Mouse (Mus musculus): ENCODE results near the gene Krt32.

The Krt32 gene

DNA sequence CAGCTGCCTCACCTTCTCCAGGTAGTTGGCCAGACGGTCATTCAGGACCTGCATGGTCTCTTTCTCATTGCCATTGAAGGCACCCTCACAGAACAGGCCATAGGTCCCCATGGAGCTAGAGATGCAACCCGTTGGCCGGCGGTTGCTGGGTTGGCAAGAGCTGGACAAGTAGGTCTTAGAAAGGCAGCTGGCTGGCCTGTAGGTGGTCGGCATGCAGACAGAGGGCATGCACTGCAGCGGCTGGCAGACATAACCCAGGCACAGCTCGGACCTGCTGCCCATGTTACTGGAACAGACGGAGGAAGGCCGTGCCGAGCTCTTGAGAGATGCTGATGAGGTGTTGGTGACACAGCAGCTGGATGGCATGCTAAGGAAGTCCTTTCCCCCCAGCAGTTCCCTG, at the start of gene Krt32:
Gene Krt32 (minus strand): TSS at position 366 of the 400 bp plus-strand sequence.
- DNase-seq (ENCODE audit: low spot score in 2 of 2): no peak

DNA sequence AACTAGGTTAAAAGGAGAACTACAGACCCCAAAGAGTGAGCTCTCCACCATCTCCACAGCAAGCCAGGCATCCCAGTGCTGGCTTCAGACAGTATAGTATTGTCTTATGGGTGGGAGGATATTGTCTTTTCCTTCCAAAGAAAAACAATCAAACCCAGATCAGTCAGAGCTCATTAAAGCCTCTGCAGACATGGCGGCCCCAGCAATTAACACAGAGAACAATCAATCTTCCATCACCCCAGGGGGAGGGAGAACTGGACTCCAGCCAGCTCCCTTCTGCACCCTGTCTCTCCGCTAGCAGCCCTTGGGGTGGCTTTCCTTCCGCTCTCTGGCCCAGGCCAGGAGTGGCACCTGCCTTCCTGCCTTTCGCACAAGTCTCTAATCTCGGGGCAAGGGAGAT, 49.7 kb upstream of the Krt32 start:
- no peak for DNase-seq (ENCODE audit: low spot score in 2 of 2)

DNA sequence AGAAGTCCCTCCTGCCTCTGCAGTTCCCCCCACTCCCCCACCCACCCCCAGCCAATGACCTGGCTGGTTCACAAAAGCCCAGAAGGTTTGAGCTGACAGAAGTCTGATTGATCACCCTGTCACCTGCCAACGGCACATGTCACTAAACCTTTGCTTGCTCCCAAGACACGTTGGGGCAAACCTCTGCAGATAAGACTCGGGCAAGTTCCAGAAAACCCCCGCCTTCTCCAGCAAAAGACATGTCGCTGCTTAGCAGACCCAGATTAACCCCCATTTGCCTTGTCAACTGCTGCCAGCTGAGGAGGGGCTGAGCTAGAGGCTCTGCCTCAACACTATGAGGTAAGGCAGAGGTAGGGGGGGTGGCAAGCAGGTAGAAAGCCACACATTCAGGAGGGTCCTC, 48.5 kb upstream of the Krt32 start:
- no peak for DNase-seq (ENCODE audit: low spot score in 2 of 2)

DNA sequence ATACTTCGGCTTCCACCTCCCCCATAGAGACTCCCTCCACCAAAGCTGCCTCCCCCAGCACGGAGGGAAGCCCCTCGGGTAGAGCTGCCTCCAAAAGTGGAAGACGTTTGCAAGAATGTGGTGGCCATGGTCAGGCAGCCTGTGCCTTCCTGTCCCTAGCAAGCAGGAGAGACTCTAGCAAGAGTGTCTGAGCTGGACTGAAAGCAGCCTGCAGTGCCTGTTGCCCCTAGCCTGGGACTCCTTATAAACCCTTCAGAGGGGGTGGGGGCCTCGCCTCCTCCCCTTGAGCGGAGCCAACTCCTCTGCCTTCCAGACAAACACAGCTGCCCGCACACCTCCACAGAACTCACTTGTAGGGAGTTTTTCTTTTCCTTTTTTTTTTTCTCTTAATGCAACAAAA, 47.7 kb upstream of the Krt32 start, which contains the start of gene Krt15:
Gene Krt15 (minus strand): TSS at position 198 of the 400 bp plus-strand sequence.
- DNase-seq (ENCODE audit: low spot score in 2 of 2): no peak

DNA sequence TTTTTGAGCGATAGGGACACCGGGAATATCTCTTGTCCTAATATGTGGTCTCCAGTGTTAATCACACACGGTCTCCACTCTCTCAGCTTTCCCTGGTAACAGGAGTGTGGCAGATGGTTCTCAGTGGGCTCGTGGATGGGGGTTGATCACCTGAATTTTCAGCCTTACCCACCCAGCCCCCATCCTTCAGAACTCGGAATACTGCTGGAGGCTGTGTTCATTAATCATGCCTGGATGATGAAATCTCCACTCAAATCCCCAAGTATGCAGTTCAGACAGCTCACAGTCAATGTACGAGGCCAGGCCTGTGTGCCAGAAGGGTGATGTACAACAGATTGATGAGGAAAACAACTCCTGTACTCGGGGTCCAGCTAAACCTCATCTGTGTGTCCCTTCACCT, 36.9 kb upstream of the Krt32 start:
- DNase-seq (ENCODE audit: low spot score in 2 of 2): no peak

DNA sequence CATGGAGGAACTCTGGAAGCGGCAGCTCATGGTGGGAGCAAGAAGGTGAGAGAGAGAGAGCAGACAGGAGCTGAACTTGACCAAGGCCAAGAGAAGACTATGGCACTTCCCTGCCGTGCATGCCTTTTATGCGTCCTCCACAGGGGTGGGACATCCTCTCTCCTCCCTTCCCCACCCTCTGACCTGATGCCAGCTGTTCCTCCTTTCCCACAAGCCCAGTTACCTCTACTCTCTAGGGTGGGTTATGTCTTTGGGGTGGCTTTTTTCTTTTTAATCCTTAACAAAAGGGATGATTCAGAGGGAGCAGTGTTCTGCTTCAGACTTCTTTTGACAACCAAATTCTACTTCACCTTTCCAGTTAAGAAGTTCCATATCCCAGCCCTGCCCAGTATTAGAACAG, 33.4 kb upstream of the Krt32 start, which contains the start of gene Krt13:
Gene Krt13 (minus strand): TSS at position 101 of the 400 bp plus-strand sequence.
- no peak for DNase-seq (ENCODE audit: low spot score in 2 of 2)

DNA sequence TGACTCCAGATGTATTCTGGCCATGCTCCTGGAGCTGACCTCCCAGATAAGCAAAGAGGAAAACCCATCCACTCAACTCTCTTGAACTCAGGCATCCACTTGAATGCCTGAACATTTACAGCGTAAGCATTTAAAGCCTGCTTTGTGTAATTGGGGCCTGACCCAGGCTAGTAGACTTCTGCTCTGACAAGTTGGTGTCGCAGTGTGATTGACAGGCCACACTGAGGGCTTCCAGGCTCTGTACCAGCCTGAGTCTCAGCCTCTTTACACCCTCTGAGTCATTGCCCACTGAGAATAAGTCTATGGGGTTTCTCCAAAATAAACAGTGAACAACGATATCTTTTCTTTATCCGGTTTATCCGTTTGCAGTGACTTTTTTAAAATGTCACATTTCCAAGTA, 32.3 kb upstream of the Krt32 start:
- no peak for DNase-seq (ENCODE audit: low spot score in 2 of 2)

DNA sequence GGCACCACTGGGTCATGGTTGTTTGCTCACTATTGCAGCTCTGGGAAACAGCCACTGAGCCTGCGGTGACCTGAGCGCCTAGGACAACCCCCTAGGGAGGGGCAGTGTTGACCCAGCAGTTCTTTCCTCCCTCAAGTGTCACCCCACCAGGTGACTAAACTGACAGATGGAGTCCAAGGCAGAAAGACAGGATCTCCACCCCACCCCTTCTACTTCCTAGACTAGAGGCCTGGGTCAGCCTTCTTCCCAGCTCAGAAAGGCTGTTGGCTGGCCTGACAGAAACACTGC, 25.7 kb upstream of the Krt32 start:
- DNase-seq (ENCODE audit: low spot score in 2 of 2): no peak

DNA sequence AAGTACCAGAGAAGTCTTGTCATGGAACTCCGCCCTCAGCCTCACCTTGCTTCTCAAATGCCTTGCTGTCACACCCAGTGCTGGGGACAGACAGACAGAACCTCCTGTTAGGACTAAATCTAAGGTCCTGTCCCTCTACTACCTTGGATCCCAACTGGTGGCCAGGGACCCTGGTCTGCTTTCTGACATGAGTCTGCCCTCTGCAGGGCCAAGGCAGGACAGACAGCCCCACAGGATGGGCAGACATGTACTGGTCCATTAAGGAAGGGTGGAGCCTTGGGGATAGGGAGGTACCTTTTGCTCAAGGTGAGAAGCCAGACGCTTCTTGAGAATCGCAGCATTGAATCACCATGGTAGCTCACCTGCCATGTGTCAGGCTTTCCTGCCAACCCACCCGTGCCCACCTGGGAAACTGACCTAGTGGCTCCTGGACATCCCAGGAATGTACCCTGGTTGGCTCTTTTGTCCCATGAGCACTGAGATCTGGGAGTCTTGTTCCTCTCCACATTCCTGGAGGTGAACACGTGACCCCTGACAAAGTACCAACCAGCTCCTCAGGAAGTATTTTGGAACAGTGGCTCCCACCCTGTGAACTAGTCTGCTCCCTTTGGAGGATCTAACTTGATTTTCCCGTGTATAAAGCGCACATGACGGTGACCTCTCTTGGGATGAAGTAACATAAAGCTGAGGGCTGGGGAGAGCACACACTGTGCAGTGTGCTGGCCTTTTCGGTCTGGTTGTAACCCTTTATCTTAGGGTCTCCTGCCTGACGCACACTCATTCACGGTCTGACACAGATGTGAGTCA, 25.1 kb upstream of the Krt32 start:
- DNase-seq (ENCODE audit: low spot score in 2 of 2): no peak

DNA sequence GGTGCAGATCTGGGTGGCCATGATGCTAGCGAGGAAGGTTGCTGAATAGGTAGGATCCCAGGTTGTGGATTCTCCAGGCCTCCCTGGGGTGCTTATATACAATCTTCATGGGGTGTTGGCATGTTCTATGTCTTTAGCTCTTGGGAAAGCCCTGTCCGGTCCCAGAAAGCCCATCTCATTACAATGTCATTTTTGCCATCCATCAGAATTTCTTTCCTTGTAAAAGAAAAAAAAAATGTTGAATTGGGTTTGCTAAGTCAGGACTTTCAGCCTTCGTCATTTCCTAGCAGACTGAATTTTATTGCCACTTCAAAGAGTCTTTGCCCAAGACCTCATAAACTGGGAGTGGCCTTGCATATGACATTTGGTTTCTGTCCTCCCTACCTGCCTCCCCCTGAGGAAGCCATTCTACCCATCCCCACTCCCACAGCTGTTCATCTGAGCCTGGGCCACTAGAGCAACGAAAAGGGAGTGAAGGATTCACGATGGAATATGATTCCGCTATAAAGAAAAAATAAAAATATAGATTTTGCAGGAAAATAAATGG, 17.6 kb upstream of the Krt32 start, which contains the start of gene Krt36:
Gene Krt36 (minus strand): TSS at position 51 of the 547 bp plus-strand sequence.
- DNase-seq (ENCODE audit: low spot score in 2 of 2): no peak

DNA sequence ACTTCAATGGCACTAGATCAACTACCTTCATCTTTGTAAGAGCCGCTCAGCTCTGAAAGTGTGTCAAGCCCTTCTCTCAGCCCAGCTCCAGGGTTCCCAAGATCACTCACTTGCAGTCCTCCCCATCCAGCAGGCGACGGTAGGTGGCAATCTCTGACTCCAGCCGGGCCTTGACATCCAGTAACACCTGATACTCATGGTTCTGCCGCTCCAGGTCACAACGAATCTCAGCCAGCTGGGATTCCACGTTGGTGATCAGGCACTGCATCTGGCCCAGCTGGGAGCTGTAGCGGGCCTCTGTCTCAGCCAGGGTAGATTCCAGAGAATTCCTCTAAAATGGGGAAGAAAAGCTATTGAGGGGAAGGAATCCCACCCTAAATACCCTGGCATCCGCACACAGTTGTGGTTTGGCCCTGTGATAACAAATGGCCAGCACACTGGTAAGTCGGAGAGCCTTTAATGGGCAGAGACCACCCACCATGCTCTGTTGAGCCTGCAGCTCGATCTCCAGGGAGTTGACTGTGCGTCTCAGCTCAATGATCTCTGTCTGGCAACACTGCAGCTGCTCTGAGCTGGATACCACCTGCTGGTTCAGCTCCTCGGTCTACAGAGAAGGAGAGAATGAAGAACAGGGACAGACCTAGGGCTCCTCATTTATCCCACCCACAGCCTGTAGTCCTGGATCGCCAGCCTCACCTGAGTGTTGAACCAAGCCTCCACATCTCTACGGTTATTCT, 14.8 kb upstream of the Krt32 start:
- no peak for DNase-seq (ENCODE audit: low spot score in 2 of 2)

DNA sequence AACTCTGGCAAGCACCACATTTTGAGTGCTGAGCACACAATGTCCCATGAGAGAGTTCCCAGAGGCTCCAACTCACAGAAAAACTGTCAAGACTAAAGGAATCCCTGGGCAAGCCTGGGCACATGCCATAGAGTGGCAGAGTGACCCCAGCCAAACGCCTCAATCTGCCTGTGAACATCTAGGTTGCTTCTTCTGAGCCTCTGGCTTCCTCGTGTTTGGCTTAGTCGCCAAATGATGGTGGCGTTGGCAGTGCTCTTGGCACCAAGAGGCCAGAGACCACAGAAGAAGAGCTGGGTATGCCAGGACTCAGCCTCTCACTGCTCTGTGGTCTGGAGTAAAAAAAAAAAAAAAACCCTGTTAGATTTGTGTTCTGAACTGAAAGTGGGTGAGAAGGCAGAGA, 12.4 kb upstream of the Krt32 start:
- DNase-seq (ENCODE audit: low spot score in 2 of 2): no peak

DNA sequence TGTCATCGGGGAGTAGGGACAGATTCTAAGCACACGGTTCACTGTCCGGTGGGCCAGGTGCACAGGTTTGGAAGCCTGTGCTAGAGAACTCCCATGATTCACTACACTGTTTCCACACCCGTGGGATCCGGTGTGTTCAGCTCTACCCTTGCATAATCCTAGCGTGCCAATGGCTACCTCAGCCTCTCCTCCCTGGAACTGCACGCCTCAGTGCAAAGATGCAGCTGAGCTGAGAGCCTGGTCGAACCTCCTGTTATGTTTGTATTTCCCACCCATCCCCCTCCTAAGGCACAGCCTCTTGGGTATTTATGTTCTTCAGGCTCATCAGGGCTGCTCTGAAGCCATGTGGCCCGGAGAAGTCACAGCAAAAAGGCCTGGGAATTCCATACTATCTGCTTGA, 9.8 kb upstream of the Krt32 start:
- DNase-seq (ENCODE audit: low spot score in 2 of 2): no peak

DNA sequence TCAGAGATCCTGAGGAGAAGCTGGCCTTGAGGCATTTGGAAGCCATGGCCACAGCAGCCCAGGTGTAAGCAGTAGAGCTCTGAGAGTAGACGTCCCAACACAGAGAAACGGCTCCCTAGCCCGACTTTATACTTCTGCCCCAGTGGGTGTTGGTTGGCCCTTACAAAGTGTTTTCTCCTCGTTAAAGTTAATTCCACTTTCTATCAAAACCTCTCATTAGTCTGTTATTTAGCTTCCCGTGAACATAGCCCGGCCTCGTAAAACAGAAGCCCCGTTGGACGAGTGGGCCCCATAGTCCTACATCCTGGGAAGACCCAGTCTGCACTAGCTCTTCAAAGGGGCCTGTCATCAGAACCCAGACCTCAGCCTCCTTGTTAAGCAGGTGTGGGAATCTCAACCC, 8.1 kb upstream of the Krt32 start, which contains the start of gene Krt35:
Gene Krt35 (minus strand): TSS at position 101 of the 400 bp plus-strand sequence.
- DNase-seq (ENCODE audit: low spot score in 2 of 2): no peak

DNA sequence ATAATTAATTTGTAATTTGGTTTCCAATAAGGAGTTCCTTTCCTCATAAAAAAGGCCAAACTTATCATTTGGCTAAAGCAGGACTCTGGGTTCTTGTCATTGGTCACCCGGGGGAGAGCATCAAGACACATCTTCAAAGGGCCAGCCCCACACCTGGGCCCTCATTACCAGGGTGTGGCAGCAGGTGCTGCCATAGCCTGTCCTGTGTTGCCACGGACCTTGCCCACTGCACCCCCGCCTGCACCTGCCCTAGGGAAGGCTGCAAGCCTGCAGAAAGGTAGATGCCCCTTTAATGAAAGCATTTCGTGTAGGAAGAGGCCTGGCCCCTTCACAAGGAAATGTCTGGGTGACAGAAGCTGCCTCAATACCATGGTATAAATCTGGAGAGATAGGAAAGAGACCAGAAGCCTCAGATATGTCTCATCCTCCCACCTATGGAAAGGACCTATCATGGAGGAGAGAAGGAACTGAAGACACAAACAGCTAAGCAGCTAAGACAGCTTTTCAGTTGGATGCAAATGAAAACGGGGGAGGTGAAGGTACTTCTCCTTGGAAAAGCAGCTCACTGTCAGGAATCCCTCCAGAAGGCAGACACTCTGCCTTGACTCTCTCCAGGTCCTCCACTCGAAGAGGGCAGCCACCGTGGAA, 476 bp upstream of the Krt32 start:
- DNase-seq (ENCODE audit: low spot score in 2 of 2): peak; percentile 11 to 12

DNA sequence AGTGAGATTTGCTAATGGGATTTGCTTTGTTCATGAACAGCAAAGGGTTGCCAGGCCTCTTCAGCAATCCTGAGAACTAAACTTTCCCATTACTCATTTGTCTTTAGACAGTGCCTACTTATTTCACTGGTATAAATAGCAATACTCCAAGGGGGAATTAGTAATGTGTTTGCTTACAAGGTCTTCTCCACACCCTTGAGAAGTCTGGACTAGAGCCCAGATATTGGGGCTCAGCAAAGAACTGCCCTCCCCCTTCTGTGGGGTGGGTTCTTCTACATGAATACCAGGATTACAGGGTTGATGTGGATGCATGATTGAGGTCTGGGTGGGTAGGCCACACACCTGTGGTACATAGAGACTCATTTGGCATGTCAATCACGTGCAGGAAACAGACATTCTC, 14.2 kb downstream of the Krt32 start:
- DNase-seq (ENCODE audit: low spot score in 2 of 2): no peak

DNA sequence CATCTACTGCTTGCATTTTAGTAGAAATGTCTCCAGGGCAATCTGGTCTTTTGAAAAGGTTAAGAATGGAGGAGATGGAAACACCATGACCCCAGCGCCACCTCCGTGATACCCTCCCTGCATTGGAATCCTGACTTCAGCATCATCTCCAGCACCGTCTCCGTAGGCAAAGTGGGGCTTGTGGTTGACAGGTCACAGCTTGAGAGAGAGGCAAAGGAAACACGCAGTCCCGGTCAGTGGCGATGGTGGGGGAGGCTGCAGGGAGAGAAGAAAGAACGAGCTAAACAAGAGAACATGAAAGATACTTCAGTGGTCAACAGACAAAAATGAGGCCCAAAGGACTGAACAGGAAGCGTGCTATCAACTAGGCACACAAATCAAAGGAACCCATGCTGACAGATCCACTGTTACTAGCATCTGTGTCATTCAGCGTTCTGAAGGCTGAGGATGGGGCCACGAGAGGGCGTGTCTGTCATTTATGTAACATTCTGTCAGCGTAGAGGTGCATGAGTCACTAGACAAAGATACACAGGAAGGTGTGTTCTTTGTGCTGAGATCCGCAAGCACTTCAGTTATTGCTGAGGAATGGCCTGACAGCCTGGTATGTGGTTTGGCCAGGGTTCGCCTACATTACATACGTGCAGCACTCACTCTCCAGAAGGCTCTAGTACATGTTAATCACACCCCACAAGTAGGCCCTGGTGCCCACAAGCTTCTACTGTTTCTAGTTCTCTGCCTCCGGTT, 20.6 kb downstream of the Krt32 start:
- DNase-seq (ENCODE audit: low spot score in 2 of 2): no peak

DNA sequence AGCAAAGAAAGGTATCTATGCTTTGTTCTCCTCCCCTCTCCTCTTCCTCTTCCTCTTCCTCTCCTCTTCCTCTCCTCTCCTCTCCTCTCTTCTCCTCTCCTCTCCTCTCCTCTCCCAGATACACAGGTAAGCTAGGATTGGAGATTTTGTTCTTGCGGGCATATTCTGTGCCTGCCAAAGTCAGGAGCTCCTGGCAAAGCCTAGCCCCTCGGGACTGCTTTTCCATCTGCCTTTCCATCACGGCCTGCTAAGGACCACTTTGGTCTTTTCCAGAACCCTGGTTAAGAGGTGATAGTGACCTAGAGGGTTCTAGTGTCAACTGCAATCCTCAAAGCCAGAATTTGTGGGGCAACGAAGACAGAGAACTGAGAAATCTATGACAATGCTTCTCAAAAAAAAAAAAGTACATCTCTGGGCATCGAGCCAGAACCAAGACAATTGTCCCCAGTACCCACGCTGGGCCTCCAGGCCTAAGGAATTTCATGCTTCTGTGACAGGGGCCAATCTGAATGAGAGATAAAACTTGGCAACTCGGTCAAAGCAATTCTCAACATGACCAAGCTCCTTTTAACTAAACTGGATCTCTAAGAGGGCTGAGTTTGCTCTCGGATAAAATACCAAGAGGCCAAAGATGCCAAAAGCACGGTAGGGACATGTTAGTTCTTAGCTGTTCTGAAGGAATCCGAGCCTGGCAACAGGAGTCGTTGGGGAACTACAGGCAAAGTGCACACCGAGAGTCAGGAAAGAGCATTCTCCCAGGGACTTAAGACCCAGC, 21.6 kb downstream of the Krt32 start:
- no peak for DNase-seq (ENCODE audit: low spot score in 2 of 2)

DNA sequence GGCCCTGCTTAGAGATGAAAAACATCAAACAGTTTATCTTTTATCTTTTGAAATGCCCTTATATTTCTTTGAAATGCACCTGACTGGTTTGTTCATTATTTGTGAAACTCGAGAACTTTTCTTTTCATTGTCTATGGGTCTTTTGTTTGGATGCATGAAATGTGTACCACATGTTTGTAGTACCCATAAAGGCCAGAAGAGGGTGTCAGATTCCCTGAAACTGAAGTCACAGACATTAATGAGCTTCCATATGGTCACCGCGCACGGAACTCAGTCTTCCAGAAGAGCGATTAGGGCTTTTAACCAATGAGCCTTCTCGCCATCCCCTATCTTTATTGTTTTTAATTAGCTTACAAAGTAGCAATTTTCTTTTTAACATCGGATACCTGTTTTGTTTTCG, 29.2 kb downstream of the Krt32 start:
- no peak for DNase-seq (ENCODE audit: low spot score in 2 of 2)

DNA sequence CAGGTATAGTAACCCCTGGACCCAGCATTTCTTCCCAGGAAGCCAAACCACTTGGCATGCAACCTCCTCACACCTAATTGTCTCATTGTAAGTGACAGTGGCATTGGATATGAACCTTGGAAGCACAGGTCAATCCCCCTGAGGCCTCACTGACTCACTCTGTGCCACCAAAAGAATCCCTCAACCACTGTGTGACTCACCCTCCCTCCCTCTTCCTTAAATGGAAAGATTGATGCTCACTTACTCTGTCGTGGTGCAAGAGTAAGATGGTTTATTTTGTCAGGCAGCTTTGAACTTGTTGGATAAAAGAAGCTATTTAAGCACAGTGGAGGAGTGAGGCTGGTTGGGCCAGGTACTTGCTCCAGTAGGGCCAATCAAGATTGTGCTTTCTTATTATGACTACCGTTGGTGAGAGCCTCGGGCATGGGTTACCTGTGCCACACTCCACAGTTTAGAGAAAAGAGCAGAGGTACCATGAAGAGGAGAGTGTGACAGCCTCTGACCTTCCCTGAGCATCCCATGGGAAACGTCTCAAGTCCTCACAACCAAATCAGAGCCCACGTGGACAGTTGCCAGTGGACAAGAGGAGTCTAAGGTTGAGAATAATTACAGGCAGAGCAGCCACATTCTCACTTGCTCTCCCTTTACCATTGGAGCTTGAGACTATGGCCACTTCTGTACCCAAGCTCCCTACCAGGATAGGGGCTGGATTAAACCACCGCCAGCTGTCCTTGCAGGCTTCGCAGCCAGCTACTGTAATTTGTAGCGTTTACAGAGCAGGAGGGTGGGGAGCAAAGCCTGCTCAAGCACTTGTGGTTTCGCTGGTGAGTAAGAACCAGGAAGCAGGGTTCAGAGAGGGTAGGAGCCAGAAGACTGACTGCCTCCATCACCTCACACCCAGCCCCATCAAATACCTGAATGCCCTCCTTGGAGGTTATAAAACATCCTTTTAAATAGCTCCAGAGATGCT, 32.1 kb downstream of the Krt32 start:
- DNase-seq (ENCODE audit: low spot score in 2 of 2): no peak

All from frontal cortex, postnatal 36 days (tissue).